8 mouse cellular contexts compared by ENCODE assay signal in the genomic region with DNA sequence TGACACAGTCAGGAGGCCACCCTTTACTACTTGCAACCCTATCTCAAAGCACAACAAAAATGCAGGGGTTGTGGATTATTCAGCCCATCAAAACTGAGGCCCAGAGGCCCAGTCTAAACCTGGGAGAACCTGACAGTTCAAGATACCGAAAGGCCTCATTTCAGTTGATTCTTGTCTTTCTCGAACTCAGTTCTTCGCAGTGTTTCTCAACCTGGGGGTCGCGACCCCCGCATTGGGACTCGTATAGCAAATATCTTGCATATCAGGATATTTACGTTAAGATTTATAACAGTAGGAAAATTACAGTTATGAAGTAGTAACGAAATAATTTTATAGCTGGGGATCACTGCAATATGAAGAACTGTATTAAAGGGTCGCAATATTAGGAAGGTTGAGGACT. TPM values are rescaled to one million over a fixed set of nuclear protein-coding genes. Genes with fewer than 3 reads are reported as not detected.
DNase-seq lines count a peak whose midpoint lies in the region; ATAC-seq lines count a peak whose summit lies in the region.

No protein-coding gene starts in this region.

- no peaks in the 10 kb centered on the region for H3K36me3 ChIP-seq in embryonic facial prominence, embryonic 12.5 days
- no peaks in the 10 kb centered on the region for H3K36me3 ChIP-seq in limb, embryonic 10.5 days
- H3K36me3 ChIP-seq in stomach, embryonic 14.5 days (ENCODE audit: control insufficient read depth, insufficient read depth, low read length) = no peaks in the 10 kb centered on the region

- no peaks in the 10 kb centered on the region for H3K9me3 ChIP-seq in embryonic facial prominence, embryonic 12.5 days
- no peaks in the 10 kb centered on the region for H3K9me3 ChIP-seq in limb, embryonic 10.5 days (replicated peaks)
- H3K9me3 ChIP-seq in stomach, embryonic 14.5 days (ENCODE audit: control insufficient read depth, low read depth, low read length) = no peaks in the 10 kb centered on the region

- no peak for ATAC-seq in embryonic facial prominence, embryonic 12.5 days (ENCODE audit: insufficient number of reproducible peaks, insufficient read depth, low FRiP score, low TSS enrichment)
- no peak for ATAC-seq in stomach, embryonic 14.5 days (ENCODE audit: insufficient number of reproducible peaks, insufficient read depth, low FRiP score, low read depth)

- no peak overlapping the region for H3K9ac ChIP-seq in embryonic facial prominence, embryonic 12.5 days
- no peak overlapping the region for H3K9ac ChIP-seq in stomach, embryonic 14.5 days (replicated peaks; ENCODE audit: low read depth, low read length)

- H3K27ac ChIP-seq in embryonic facial prominence, embryonic 12.5 days = no peak overlapping the region
- no peak overlapping the region for H3K27ac ChIP-seq in limb, embryonic 10.5 days
- no peak overlapping the region for H3K27ac ChIP-seq in stomach, embryonic 14.5 days (ENCODE audit: low read length)

- peak overlapping the region; percentile 45 for H3K4me2 ChIP-seq in embryonic facial prominence, embryonic 12.5 days (replicated peaks)
- peak overlapping the region; percentile 38 for H3K4me2 ChIP-seq in stomach, embryonic 14.5 days (replicated peaks; ENCODE audit: low read depth, low read length)

- H3K4me1 ChIP-seq in embryonic facial prominence, embryonic 12.5 days = peaks cover 10% of the 10 kb centered on the region; the same call in 1 of the 2 replicates
- H3K4me1 ChIP-seq in limb, embryonic 10.5 days = peaks cover 19% of the 10 kb centered on the region
- H3K4me1 ChIP-seq in stomach, embryonic 14.5 days (ENCODE audit: control insufficient read depth, insufficient read depth, low read length) = peaks cover 5% of the 10 kb centered on the region; the same call in 1 of the 2 replicates

- DNase-seq in ovary, postnatal 36 days (ENCODE audit: low spot score) = peak; percentile 15
- DNase-seq in ovary, postnatal 14 days (ENCODE audit: low spot score) = no peak
- DNase-seq in limb, embryonic 10.5 days (ENCODE audit: low spot score) = peak; percentile 67
- no peak for DNase-seq in adrenal gland, postnatal 4 days (ENCODE audit: low spot score in 2 of 2)
- DNase-seq in layer of hippocampus, adult 11-12 months (ENCODE audit: low spot score) = no peak
- DNase-seq in thymus, postnatal 25 days = no peak

- peak overlapping the region; percentile 39 for H3K4me3 ChIP-seq in embryonic facial prominence, embryonic 12.5 days
- peak overlapping the region; percentile 53 for H3K4me3 ChIP-seq in limb, embryonic 10.5 days
- peak overlapping the region; percentile 30 for H3K4me3 ChIP-seq in stomach, embryonic 14.5 days (ENCODE audit: low read depth, low read length)

- H3K27me3 ChIP-seq in embryonic facial prominence, embryonic 12.5 days = no peaks in the 10 kb centered on the region
- no peaks in the 10 kb centered on the region for H3K27me3 ChIP-seq in limb, embryonic 10.5 days (ENCODE audit: low read depth, poor library complexity, severe bottlenecking)
- H3K27me3 ChIP-seq in stomach, embryonic 14.5 days (ENCODE audit: control insufficient read depth, insufficient read depth, low read length) = no peaks in the 10 kb centered on the region

- under 1% methylated on average over 10 of the region's 10 CpGs for WGBS in embryonic facial prominence, embryonic 12.5 days
- 1% methylated on average over 10 of the region's 10 CpGs for WGBS in limb, embryonic 10.5 days
- WGBS in stomach, embryonic 14.5 days = 1% methylated on average over 10 of the region's 10 CpGs

RNA-seq across cellular contexts. Expression of gene Hist1h4h, which starts 4.9 kb away (rescaled TPM):
- 6.2 and 6.8 TPM in 2 replicates for polyA plus RNA-seq in embryonic facial prominence, embryonic 12.5 days (2016; fragmentation: Nextera tagmentation; extraction: Ambion mirVana)
- polyA plus RNA-seq in limb, embryonic 10.5 days (2016; fragmentation: Nextera tagmentation; extraction: Ambion mirVana) = 2.4 and 4.5 TPM in 2 replicates
- polyA plus RNA-seq in stomach, embryonic 14.5 days (2014; fragmentation: Nextera tagmentation; extraction: Ambion mirVana) = 4.8 and 6.7 TPM in 2 replicates
- total RNA-seq in adrenal gland, postnatal 4 days (2021) = 1,000 to 10,000 TPM; 1,239 to 1,302 TPM

RNA-seq across cellular contexts. Expression of gene Hist1h2af, which starts 7.8 kb away (rescaled TPM):
- polyA plus RNA-seq in embryonic facial prominence, embryonic 12.5 days (2016; fragmentation: Nextera tagmentation; extraction: Ambion mirVana) = 10.7 and 15.5 TPM in 2 replicates
- 8.0 and 11.7 TPM in 2 replicates for polyA plus RNA-seq in limb, embryonic 10.5 days (2016; fragmentation: Nextera tagmentation; extraction: Ambion mirVana)
- 7.8 and 14.1 TPM in 2 replicates for polyA plus RNA-seq in stomach, embryonic 14.5 days (2014; fragmentation: Nextera tagmentation; extraction: Ambion mirVana)
- total RNA-seq in adrenal gland, postnatal 4 days (2021) = 100 to 1,000 TPM; 512 to 538 TPM

RNA-seq across cellular contexts. Expression of gene Hist1h3g, which starts 9.3 kb away (rescaled TPM):
- 7.8 and 11.8 TPM in 2 replicates for polyA plus RNA-seq in embryonic facial prominence, embryonic 12.5 days (2016; fragmentation: Nextera tagmentation; extraction: Ambion mirVana)
- polyA plus RNA-seq in limb, embryonic 10.5 days (2016; fragmentation: Nextera tagmentation; extraction: Ambion mirVana) = 4.7 and 5.3 TPM in 2 replicates
- polyA plus RNA-seq in stomach, embryonic 14.5 days (2014; fragmentation: Nextera tagmentation; extraction: Ambion mirVana) = 5.5 and 7.8 TPM in 2 replicates
- total RNA-seq in adrenal gland, postnatal 4 days (2021) = 100 to 1,000 TPM; 144 to 196 TPM

RNA-seq across cellular contexts. Expression of gene Hist1h2bh, which starts 17.3 kb away (rescaled TPM):
- polyA plus RNA-seq in embryonic facial prominence, embryonic 12.5 days (2016; fragmentation: Nextera tagmentation; extraction: Ambion mirVana) = 1.3 and 1.5 TPM in 2 replicates
- polyA plus RNA-seq in limb, embryonic 10.5 days (2016; fragmentation: Nextera tagmentation; extraction: Ambion mirVana) = 0.56 and 0.69 TPM in 2 replicates
- 1.1 and 1.2 TPM in 2 replicates for polyA plus RNA-seq in stomach, embryonic 14.5 days (2014; fragmentation: Nextera tagmentation; extraction: Ambion mirVana)
- 10 to 100 TPM; 29.4 to 38.7 TPM for total RNA-seq in adrenal gland, postnatal 4 days (2021)

RNA-seq across cellular contexts. Expression of gene Hist1h3f, which starts 18.0 kb away (rescaled TPM):
- polyA plus RNA-seq in embryonic facial prominence, embryonic 12.5 days (2016; fragmentation: Nextera tagmentation; extraction: Ambion mirVana) = 1.3 and 2.3 TPM in 2 replicates
- polyA plus RNA-seq in limb, embryonic 10.5 days (2016; fragmentation: Nextera tagmentation; extraction: Ambion mirVana) = 1.3 and 1.4 TPM in 2 replicates
- polyA plus RNA-seq in stomach, embryonic 14.5 days (2014; fragmentation: Nextera tagmentation; extraction: Ambion mirVana) = 0.94 and 1.3 TPM in 2 replicates
- 100 to 1,000 TPM; 150 to 177 TPM for total RNA-seq in adrenal gland, postnatal 4 days (2021)

Comparison
In these comparisons a context has a peak if more than half of its experiments do, and no peak if none do; other contexts are left out.
1. DNase-seq: peak in ovary, postnatal 36 days (single experiment) and limb, embryonic 10.5 days (single experiment); none in ovary, postnatal 14 days (single experiment), adrenal gland, postnatal 4 days (0 of 2), layer of hippocampus, adult 11-12 months (single experiment) and thymus, postnatal 25 days (single experiment).
2. Peak in every context shown above with its lines, with median percentiles within 50 percentile points of each other: H3K4me3 ChIP-seq.